Mouse (Mus musculus) lung, postnatal 10 days (tissue): ENCODE measurements around the gene Rassf10.
"Not testable (repeated sequence)": the region's sequence is repeated elsewhere in the genome, so short reads cannot be mapped to it uniquely, and the experiment has no call there.

Source experiments
- DNase-seq: peaks from one replicate; pipeline ENCODE4 v3.0.0; 2021

Rassf10 gene

GRCm38 (mm10) chr7:112953777-112954291 lies at the start of gene Rassf10:
Gene Rassf10 (plus strand): TSS chr7:112953962.
- DNase-seq: peak; percentile 88

DNA sequence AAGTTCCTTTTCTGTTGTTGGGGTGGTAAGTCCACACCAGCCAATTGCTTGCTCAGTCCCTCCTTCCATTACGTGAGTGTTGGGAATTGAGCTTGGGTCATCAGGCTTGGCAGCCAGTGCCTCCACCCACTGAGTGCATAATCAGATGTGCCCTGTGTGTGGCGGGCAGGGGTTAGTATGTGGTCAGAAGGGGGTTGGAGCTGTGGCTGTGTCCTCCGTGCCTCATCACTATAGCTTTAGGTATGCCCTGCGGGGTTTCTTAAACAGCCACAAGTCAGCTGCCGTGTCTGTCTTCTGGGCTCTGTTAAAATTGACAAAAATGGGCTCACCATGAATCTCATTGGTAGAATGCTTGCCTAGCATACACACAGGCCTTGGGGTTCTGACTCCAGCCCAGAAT lies 46.9 kb upstream of the Rassf10 start:
- DNase-seq: peak; percentile 23

- DNase-seq: no peak
Measured at GRCm38 (mm10) chr7:112907468-112907867, 46.3 kb upstream of the Rassf10 start.

- no peak for DNase-seq
Measured at GRCm38 (mm10) chr7:112909164-112909563, 44.6 kb upstream of the Rassf10 start.

GRCm38 (mm10) chr7:112912969-112913368 lies 40.8 kb upstream of the Rassf10 start:
- DNase-seq: no peak

DNA sequence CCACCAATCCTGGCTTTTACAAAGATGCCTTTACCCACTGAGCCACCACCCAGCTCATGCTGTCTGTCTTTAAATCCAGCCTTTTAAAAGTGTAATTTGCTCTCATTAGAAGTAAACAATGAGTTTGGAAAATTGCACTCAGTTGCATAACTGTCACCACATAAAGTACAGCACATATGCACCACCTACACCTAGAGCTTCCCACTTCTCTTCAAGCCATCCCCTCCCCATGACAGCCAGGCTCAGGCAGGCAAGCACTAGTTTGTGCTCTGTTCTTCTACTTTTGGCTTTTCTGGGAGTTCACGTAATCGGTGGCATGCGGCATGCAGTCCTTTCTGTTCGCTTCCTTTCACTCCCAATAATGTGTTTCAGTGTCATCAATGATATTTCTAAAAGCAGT lies 38.2 kb upstream of the Rassf10 start:
- no peak for DNase-seq

GRCm38 (mm10) chr7:112917613-112918278 lies 36.0 kb upstream of the Rassf10 start:
- DNase-seq: no peak

DNA sequence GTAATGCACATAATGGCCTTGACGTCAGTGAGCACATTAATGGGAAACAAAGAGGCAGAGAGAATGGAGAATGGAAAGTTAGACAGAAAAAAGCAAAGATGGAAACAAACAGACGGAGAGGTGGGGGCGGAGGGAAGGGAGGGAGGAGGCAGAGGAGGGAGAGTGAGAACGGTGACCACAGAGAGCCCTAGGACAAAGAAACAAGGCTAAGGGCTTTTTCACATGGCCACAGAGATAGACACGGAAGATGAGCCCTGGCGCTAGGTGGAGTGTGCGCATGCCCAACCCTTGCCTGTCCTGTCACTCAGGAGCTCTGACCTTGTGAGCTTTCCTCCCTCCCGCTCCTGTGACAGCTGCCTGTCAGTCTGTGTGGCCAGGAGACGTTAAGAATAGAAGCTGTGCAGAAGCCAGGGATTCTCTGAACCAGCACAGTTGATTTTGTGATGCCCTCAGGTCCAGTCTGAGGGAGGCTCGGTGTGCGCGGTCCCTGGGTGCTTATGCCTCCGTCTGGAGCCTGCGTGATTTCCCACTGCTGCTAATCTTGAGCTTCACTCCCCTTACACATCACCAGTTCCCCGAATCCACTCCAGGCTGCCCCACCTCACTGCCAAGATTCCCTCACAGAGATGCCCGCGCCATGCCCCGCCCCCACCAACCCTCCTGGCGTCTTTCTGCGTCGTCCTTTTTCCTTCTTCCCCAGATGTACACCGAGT lies 35.3 kb upstream of the Rassf10 start:
- no peak for DNase-seq

GRCm38 (mm10) chr7:112919845-112920244 lies 33.9 kb upstream of the Rassf10 start:
- peak; percentile 68 for DNase-seq

GRCm38 (mm10) chr7:112922801-112923200 lies 31.0 kb upstream of the Rassf10 start:
- DNase-seq: no peak

DNA sequence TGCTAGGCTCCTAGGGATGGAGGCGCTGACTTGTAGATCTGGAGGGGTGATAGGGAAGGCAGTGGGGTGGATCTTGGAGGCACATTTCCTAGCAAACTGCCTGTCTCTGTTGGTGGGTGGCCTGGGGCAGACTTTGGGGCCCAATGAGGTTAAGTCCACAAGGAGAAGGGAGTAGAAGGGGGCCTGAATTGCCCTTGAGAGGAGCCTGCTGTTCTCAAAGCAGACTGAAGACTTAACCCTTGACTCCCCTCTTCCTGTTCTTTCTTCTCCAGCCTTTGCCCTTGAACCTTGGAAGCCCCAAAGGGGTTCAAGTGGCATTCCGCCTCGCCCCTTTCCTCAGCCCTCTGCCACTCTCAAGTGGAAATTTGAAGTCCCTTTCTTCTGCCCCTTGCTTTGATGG lies 30.1 kb upstream of the Rassf10 start:
- no peak for DNase-seq

GRCm38 (mm10) chr7:112930669-112931068 lies 23.1 kb upstream of the Rassf10 start:
- DNase-seq: no peak

DNA sequence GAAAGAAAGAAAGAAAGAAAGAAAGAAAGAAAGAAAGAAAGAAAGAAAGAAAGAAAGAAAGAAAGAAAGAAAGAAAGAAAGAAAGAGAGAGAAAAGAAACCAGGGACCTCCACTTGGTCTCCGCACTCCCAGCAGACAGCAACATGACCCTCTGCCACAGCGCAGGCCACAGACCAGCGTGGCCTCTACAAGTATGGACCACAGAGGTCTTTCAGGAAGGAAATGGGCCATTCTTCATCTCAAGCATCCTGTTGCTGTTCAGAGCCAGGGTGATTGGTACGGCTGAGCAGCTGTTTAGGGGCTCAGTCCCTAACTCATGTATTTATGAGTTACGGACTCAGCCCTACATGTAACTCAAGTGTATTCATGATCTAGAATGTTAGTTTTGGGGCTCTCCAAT lies 17.9 kb upstream of the Rassf10 start:
- DNase-seq: not testable (repeated sequence)

DNA sequence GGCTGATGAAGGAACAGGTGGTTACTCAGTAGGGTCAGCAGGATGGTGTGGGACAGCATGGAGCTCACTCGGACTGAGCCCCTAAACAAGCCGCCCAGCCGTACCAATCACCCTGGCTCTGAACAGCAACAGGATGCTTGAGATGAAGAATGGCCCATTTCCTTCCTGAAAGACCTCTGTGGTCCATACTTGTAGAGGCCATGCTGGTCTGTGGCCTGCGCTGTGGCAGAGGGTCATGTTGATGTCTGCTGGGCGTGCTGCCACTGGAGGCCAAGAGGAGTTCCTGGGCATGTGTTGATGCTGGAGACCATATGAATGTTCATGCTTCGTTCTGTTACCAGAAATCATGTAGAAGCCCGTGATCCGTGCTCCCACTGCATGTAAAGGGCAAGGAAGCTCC lies 16.7 kb upstream of the Rassf10 start:
- DNase-seq: no peak

GRCm38 (mm10) chr7:112938959-112939358 lies 14.8 kb upstream of the Rassf10 start:
- no peak for DNase-seq

- DNase-seq: no peak
Measured at GRCm38 (mm10) chr7:112942567-112942966, 11.2 kb upstream of the Rassf10 start.

DNA sequence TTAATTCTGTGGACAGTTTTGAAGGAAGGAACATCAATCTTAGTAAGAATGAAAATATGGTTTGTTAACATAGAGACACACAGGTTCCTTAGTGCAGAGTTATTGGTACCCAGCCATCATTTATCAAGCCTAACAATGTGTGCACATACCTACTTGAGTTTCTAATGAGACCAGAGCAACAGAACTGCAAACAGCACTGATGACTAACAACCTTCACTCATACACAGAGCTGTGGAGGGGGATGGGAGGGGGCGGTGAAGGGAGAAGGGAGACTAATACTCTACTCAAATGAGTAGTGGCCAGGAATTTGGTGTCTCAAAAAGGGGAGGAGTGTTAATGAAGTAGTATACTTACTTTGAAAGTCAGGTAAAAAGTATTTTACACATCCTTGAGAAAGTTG lies 10.7 kb upstream of the Rassf10 start:
- DNase-seq: no peak

DNA sequence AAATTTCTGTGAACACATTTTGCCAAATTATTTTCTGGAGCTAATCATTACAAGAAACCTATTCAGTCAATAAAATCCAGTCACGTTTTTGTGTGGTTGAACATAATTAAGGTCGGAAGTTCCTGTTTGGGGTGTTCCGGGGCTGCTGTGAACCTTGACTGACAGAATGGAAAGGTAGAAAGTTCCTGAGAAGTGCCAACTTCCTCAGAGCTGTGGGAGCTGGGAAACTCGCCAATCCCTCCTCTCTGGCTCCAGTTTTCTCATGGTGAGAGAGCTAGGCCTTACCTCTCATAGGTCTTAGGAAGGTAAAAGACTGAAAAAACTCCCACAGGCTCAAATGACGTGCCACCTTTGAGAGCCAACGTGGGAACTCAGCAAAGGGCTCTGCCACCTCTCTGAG lies 7.1 kb upstream of the Rassf10 start:
- no peak for DNase-seq

DNA sequence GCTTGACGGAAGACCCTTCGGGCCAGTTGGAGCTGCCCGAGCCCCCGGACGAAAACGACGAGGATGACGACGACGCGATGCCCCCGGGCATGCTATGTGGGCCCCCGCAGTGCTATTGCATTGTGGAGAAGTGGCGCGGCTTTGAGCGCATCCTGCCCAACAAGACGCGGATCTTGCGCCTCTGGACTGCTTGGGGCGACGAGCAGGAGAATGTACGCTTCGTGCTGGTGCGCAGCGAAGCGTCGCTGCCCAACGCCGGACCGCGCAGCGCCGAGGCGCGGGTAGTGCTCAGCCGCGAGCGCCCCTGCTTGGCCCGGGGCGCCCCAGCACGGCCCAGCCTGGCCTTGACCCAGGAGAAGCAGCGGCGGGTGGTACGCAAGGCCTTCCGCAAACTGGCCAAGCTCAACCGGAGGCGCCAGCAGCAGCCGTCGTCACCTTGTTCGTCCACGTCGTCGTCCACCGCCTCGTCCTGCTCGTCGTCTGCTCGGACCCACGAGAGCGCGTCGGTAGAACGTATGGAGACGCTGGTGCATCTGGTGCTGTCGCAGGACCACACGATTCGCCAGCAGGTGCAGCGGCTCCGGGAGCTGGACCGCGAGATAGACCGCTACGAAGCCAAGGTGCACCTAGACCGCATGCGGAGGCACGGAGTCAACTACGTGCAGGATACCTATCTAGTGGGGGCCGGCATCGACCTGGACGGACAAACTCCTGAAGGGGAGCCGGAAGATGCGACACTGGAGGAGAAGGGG lies 765 bp downstream of the Rassf10 start:
- peak; percentile 9 for DNase-seq

- DNase-seq: peak; percentile 15
Measured at GRCm38 (mm10) chr7:112955103-112955827, 1.5 kb downstream of the Rassf10 start.

DNA sequence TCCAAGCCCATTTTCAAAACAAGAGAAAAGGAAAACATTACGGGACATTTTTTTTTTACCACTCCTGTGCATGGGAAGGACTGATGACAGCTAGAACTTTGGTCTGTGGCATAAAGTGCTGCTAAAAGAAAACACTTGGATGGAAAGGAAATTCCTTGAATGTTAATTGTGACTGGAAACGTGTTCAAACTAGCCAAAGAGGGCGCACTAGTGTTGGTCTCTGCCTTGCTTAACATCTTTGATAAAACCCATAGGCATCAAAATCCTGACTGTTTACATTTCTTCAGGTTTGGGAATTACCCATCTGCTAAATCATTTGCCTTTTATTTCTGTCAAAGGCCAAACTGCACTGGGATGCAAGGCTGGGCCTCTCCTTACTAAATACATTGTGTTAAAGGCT lies 2.2 kb downstream of the Rassf10 start:
- no peak for DNase-seq

DNA sequence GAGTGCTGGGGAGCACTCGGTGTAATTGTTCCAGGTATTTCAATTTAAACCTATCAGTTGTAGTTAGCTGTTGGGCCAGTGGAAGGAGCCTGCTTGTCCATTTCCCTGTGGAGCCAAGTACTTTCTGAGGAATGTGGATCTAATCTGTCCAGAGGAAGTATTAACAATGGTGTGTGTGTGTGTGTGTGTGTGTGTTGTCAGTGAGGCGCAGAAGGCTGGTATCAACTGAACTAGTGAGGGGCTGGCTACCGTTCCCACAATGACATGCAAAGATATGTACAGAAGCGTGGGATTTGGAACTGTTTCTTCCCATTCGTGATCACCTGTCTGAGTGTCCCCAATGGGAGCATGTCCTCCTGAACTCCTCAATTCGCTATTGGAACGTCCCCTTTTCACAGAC lies 3.2 kb downstream of the Rassf10 start:
- peak; percentile 16 for DNase-seq

GRCm38 (mm10) chr7:112957630-112958029 lies 3.9 kb downstream of the Rassf10 start:
- no peak for DNase-seq
